Mouse (Mus musculus): ENCODE results near the gene Ube2n. TPM values are rescaled to one million over a fixed set of nuclear protein-coding genes. Genes with fewer than 3 reads are reported as not detected.

The Ube2n gene
- total and polyA plus RNA-seq, 3 experiments, result 80.6 to 571 (median 212) TPM

GRCm38 (mm10) chr10:95475923-95476322 lies 39.0 kb upstream of the Ube2n start:
- Histone ChIP-seq H3K9ac (ENCODE audit: control insufficient read depth, low read depth, low read length, poor library complexity, severe bottlenecking) (no peak overlapping the region), H3K79me2 (ENCODE audit: control insufficient read depth, insufficient read depth, low read length, poor library complexity) (no peaks in the 10 kb centered on the region), H3K4me1 (ENCODE audit: control insufficient read depth in 1 of 2, insufficient read depth in 2 of 2, low read length in 2 of 2) (no peaks in the 10 kb centered on the region), H3K27me3 (ENCODE audit: control insufficient read depth in 1 of 2, insufficient read depth in 2 of 2, low read length in 2 of 2) (no peaks in the 10 kb centered on the region), H3K36me3 (ENCODE audit: control insufficient read depth in 1 of 2, insufficient read depth in 2 of 2, low read length in 2 of 2) (no peaks in the 10 kb centered on the region), H3K27ac (ENCODE audit: control insufficient read depth, low read depth, low read length) (no peak overlapping the region), H3K4me3 (ENCODE audit: control insufficient read depth in 1 of 2, insufficient read depth in 1 of 2, low read depth in 2 of 2, low read length in 2 of 2) (no peak overlapping the region), H3K9me3 (replicated peaks; ENCODE audit: insufficient read depth, low read length) (no peaks in the 10 kb centered on the region)
- TF ChIP-seq CTCF (IDR thresholded peaks at IDR 0.05 in 2 of 3, conservative IDR thresholded peaks at IDR 0.05 in 1 of 3; ENCODE audit: control insufficient read depth in 1 of 3, insufficient read depth in 1 of 3, low read depth in 2 of 3, low read length in 3 of 3, poor library complexity in 1 of 3, severe bottlenecking in 1 of 3) (peak; percentile 95 to 99 (median 97)), TAL1 (IDR thresholded peaks at IDR 0.05; ENCODE audit: low read length) (no peak), SIN3A (IDR thresholded peaks at IDR 0.05; ENCODE audit: low read length) (peak; percentile 72), TBP (IDR thresholded peaks at IDR 0.05; ENCODE audit: low read depth, low read length) (no peak), USF2 (IDR thresholded peaks at IDR 0.05; ENCODE audit: borderline replicate concordance in 1 of 2, insufficient read depth in 1 of 2, low read depth in 1 of 2, low read length in 2 of 2) (no peak), ZNF384 (IDR thresholded peaks at IDR 0.05; ENCODE audit: low read depth, low read length) (no peak), MEF2A (IDR thresholded peaks at IDR 0.05; ENCODE audit: extremely low read depth, insufficient replicate concordance, low read depth, low read length, poor library complexity, severe bottlenecking) (no peak), ZC3H11A (IDR thresholded peaks at IDR 0.05; ENCODE audit: low read depth, low read length) (peak; percentile 99), MAZ (IDR thresholded peaks at IDR 0.05; ENCODE audit: low read depth, low read length) (no peak), RAD21 (IDR thresholded peaks at IDR 0.05; ENCODE audit: low read depth, low read length) (peak; percentile 100), GATA1 (IDR thresholded peaks at IDR 0.05; ENCODE audit: low read depth, low read length) (0 out of 2 replicates have a peak, but pooled peaks have one; percentile 7), BHLHE40 (IDR thresholded peaks at IDR 0.05; ENCODE audit: borderline replicate concordance, low read depth, low read length) (no peak), CHD1 (IDR thresholded peaks at IDR 0.05; ENCODE audit: low read depth, low read length) (no peak), EP300 (IDR thresholded peaks at IDR 0.05; ENCODE audit: low read depth in 1 of 2, low read length in 2 of 2) (no peak), MXI1 (IDR thresholded peaks at IDR 0.05; ENCODE audit: low read depth, low read length) (no peak), SMC3 (IDR thresholded peaks at IDR 0.05; ENCODE audit: low read depth, low read length) (peak; percentile 100), NRF1 (IDR thresholded peaks at IDR 0.05; ENCODE audit: insufficient read depth, low read depth, low read length, poor library complexity, severe bottlenecking) (no peak)
- peak; percentile 88 for DNase-seq (ENCODE audit: low read depth, low spot score)

GRCm38 (mm10) chr10:95477516-95477915 lies 37.4 kb upstream of the Ube2n start:
- H3K79me2 ChIP-seq (ENCODE audit: control insufficient read depth, insufficient read depth, low read length, poor library complexity), result no peaks in the 10 kb centered on the region
- H3K9ac ChIP-seq (ENCODE audit: control insufficient read depth, low read depth, low read length, poor library complexity, severe bottlenecking), result no peak overlapping the region
- H3K4me3 ChIP-seq (ENCODE audit: control insufficient read depth in 1 of 2, insufficient read depth in 1 of 2, low read depth in 2 of 2, low read length in 2 of 2), result no peak overlapping the region
- H3K9me3 ChIP-seq (replicated peaks; ENCODE audit: insufficient read depth, low read length), result no peaks in the 10 kb centered on the region
- H3K4me1 ChIP-seq (ENCODE audit: control insufficient read depth in 1 of 2, insufficient read depth in 2 of 2, low read length in 2 of 2), result no peaks in the 10 kb centered on the region
- peaks cover 0 to 3% of the 10 kb centered on the region in 2 experiments; a peak in 1 of 4 replicates for H3K36me3 ChIP-seq (ENCODE audit: control insufficient read depth in 1 of 2, insufficient read depth in 2 of 2, low read length in 2 of 2)
- no peak for DNase-seq (ENCODE audit: low read depth, low spot score)
- TF ChIP-seq GABPA (IDR thresholded peaks at IDR 0.05; ENCODE audit: low read depth, low read length), result no peak
- no peak for TF ChIP-seq SMC3 (IDR thresholded peaks at IDR 0.05; ENCODE audit: low read depth, low read length)
- no peak for TF ChIP-seq MAX (IDR thresholded peaks at IDR 0.05; ENCODE audit: low read length)
- no peak for TF ChIP-seq ELF1 (IDR thresholded peaks at IDR 0.05; ENCODE audit: low read depth, low read length)
- no peak for TF ChIP-seq MYC (IDR thresholded peaks at IDR 0.05; ENCODE audit: low read depth, low read length)
- TF ChIP-seq USF1 (IDR thresholded peaks at IDR 0.05; ENCODE audit: low read depth, low read length), result no peak
- no peak for TF ChIP-seq TAL1 (IDR thresholded peaks at IDR 0.05; ENCODE audit: low read length)
- TF ChIP-seq POLR2A (IDR thresholded peaks at IDR 0.05; ENCODE audit: control insufficient read depth in 1 of 2, insufficient read depth in 1 of 2, low read depth in 1 of 2, low read length in 2 of 2, poor library complexity in 1 of 2), result no peak
- H3K27me3 ChIP-seq (ENCODE audit: control insufficient read depth in 1 of 2, insufficient read depth in 2 of 2, low read length in 2 of 2), result no peaks in the 10 kb centered on the region
- no peak overlapping the region for H3K27ac ChIP-seq (ENCODE audit: control insufficient read depth, low read depth, low read length)

Measured in MEL (cell line).